Mouse (Mus musculus) small intestine, adult 10 weeks (tissue): ENCODE results near the gene Twist1. TPM values are rescaled to one million over a fixed set of nuclear protein-coding genes. Genes with fewer than 3 reads are reported as not detected.

Source experiments
- polyA plus RNA-seq: library from polyadenylated mRNA; stranded (reverse); fragments of 350-450 nt; fragmentation: Illumina TruSeq; extraction: RNeasy Lipid Tissue Mini Kit (QIAGEN cat#74804); gene quantifications from one replicate; pipeline ENCODE4 v1.2.3, GENCODE M21; 2014; ENCODE audit warnings: low replicate concordance

Twist1 gene
- polyA plus RNA-seq: 0.45 TPM

GRCm38 (mm10) chr12:33957400-33958240, at the start of gene Twist1:
TSS of gene Twist1 (plus strand) at chr12:33957671.

GRCm38 (mm10) chr12:33928331-33929192, 28.9 kb upstream of the Twist1 start, which contains the start of gene Ferd3l:
TSS of gene Ferd3l (plus strand) at chr12:33928425.

Other genes starting within 250 kb of the Twist1 start
- gene Ferd3l, start 29.2 kb upstream of the Twist1 start, polyA plus RNA-seq: not detected